Mouse (Mus musculus): Measurements from ENCODE around the gene Olfr1438-ps1. TPM values are rescaled to one million over a fixed set of nuclear protein-coding genes. Genes with fewer than 3 reads are reported as not detected.
"Not testable (repeated sequence)": the region's sequence is repeated elsewhere in the genome, so short reads cannot be mapped to it uniquely, and the experiment has no call there.

Gene Olfr1438-ps1
- not detected in 2 replicates for polyA plus RNA-seq (2012; rRNA removed)

DNA sequence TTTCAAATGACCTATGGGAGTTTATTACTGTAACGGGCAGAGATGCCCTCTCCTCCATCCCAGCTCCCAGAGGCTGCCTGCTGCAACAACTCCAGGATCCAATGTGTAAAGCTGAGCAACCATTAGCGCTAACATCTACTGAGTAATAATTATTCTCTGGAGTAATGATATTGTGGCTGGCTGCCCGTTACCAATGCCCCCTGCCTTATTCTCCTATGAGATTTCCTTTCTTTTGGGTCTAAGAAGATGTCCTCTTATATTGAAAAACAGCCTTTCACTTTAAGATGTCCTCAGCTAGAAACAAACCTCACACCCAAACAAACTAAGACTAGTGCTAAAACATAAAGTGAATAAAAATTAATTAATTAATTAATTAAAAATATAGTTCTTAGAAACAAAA is at the start of gene Olfr1438-ps1:
TSS of gene Olfr1438-ps1 (minus strand) at position 101 of the 400 bp plus-strand sequence.
- no peak for DNase-seq (ENCODE audit: low read depth, low spot score)
- WGBS: 75% methylated on average over 3 of the region's 3 CpGs

DNA sequence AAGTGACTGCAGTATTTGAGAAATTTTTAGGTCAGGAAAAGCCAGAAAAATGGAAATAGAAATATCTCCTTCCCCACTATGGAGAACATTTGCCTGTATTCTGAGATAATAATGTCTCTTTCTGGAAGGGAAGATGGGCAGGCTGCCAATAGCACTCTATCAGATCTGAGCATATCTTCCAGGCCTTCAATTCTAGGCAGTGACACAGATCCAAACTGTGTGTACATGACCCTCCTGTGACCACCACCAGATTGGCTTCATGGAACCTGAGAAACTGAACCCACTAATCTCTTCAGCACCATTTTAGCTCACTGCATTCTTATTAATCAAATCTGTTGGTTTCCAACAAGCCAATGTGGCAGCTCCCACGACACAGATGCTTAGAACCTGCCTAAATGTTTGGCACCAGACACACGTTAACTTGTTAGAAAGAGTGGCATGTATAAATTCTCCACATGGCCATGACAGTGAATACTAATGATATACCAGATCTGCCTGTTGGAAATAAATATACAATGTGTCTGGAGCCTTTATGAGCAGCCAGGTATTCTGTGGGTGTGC is 38.8 kb upstream of the Olfr1438-ps1 start:
- 58% methylated on average over 2 of the region's 2 CpGs for WGBS
- no peak for DNase-seq (ENCODE audit: low read depth, low spot score)

DNA sequence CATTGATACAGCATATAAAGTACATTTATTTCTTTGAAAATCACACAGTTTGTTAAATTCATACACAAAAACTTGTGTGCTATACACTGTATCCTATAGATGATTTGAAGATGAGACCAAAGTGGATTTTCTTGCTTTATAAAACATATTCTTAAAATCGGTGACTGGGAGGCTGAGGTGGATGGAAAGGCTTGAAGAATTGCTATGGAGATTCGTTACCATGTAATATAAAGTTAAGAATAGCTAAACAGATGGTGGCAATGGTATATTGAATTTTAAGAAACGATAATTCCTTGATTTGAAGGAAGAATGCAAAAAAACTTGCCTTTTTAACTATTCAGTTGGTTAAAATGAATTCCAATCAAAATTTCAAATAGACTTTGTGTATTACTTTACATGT is 37.3 kb upstream of the Olfr1438-ps1 start:
- no peak for DNase-seq (ENCODE audit: low read depth, low spot score)
- 67% methylated on average over 3 of the region's 3 CpGs for WGBS

GRCm38 (mm10) chr19:12325001-12325400 is 10.7 kb downstream of the Olfr1438-ps1 start, which contains the start of gene Olfr1437:
TSS of gene Olfr1437 (minus strand) at chr19:12325101.
- 91% methylated on average over 2 of the region's 2 CpGs for WGBS
- DNase-seq (ENCODE audit: low read depth, low spot score): no peak

DNA sequence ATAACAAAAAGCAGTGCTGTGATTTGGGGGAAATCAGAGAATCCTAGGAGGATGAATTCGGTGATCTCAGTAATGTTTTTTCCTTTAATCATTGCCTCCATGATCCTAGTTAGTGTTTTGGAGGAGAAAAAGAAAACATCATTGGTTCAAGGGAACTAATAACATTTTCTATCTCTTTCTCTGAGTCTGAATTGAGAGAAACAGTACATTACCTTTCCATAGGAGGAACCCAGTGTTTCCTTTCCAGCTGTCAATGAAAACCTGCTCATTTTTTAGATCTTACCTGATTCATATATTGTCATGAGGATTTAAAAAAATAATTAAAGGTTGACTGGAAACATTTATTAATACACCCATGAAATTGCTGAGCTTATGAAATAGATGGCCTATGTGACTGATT is 36.7 kb downstream of the Olfr1438-ps1 start, which contains the start of gene Olfr1436:
TSS of gene Olfr1436 (minus strand) at position 101 of the 400 bp plus-strand sequence.
- not testable (repeated sequence) for DNase-seq (ENCODE audit: low read depth, low spot score)
- WGBS: 65% methylated on average over 1 of the region's 1 CpGs

DNA sequence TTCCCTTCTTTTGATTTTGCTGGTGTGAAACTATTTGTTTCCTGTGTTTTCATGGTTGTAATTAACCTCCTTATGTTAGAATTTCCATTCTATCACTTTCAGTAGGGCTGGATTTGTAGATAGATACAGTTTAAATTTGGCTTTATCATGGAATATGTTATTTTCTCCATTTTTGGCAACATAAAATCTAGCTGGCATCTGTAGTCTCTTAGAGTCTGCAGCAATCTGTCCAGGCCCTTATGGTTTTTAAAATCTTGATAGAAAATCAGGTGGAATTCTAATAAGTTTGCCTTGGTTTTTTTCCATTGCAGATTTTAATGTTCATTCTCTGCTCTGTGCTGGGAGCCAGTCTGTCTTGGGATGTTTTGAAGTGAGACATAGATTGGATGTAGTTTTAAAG is 42.7 kb downstream of the Olfr1438-ps1 start:
- DNase-seq (ENCODE audit: low read depth, low spot score): no peak

DNA sequence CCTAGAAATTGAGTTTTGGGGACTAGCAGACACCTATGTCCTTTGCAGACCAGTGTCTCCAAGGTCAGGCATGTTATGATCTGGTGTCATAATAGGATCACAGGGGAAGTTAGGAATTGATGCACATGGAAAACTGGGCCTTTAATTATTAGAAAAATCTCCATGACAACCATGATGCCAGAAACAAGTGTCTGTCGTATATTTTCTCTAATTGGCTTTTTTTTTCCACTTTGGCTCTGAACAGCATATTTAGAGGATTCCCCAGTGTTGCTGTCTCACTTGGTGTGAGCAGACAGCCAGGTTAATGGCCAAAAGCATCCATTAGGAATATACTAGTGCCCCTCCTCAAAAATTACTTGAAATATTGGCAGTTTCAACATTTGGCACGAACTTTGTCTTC is 56.2 kb downstream of the Olfr1438-ps1 start, which contains the start of gene Olfr1434:
TSS of gene Olfr1434 (plus strand) at position 301 of the 400 bp plus-strand sequence.
- 66% methylated on average over 2 of the region's 2 CpGs for WGBS
- DNase-seq (ENCODE audit: low read depth, low spot score): no peak

Other genes starting within 250 kb of the Olfr1438-ps1 start
- gene Olfr1426, start 243.9 kb downstream of the Olfr1438-ps1 start, polyA plus RNA-seq (2012; rRNA removed): not detected in 2 replicates
- not detected in 2 replicates for gene Olfr1427, start 232.6 kb downstream of the Olfr1438-ps1 start, polyA plus RNA-seq (2012; rRNA removed)
- gene Olfr1428, start 220.0 kb downstream of the Olfr1438-ps1 start, polyA plus RNA-seq (2012; rRNA removed): not detected in 2 replicates
- gene Olfr76, start 212.7 kb downstream of the Olfr1438-ps1 start, polyA plus RNA-seq (2012; rRNA removed): not detected in 2 replicates
- gene Olfr1555-ps1, start 165.8 kb downstream of the Olfr1438-ps1 start, polyA plus RNA-seq (2012; rRNA removed): not detected in 2 replicates
- not detected in 2 replicates for gene Olfr1431, start 135.3 kb downstream of the Olfr1438-ps1 start, polyA plus RNA-seq (2012; rRNA removed)
- not detected in 2 replicates for gene Olfr1432, start 103.3 kb downstream of the Olfr1438-ps1 start, polyA plus RNA-seq (2012; rRNA removed)
- gene Olfr262, start 94.3 kb downstream of the Olfr1438-ps1 start, polyA plus RNA-seq (2012; rRNA removed): not detected in 2 replicates
- not detected in 2 replicates for gene Olfr235, start 74.9 kb downstream of the Olfr1438-ps1 start, polyA plus RNA-seq (2012; rRNA removed)
- gene Olfr1434, start 56.1 kb downstream of the Olfr1438-ps1 start, polyA plus RNA-seq (2012; rRNA removed): not detected in 2 replicates
- not detected in 2 replicates for gene Olfr1436, start 36.8 kb downstream of the Olfr1438-ps1 start, polyA plus RNA-seq (2012; rRNA removed)
- not detected in 2 replicates for gene Olfr1437, start 10.8 kb downstream of the Olfr1438-ps1 start, polyA plus RNA-seq (2012; rRNA removed)
- not detected in 2 replicates for gene Olfr1440, start 51.4 kb upstream of the Olfr1438-ps1 start, polyA plus RNA-seq (2012; rRNA removed)
- not detected in 2 replicates for gene Olfr1441, start 81.5 kb upstream of the Olfr1438-ps1 start, polyA plus RNA-seq (2012; rRNA removed)
- not detected in 2 replicates for gene Pfpl, start 92.0 kb upstream of the Olfr1438-ps1 start, polyA plus RNA-seq (2012; rRNA removed)
- gene Mpeg1, start 124.9 kb upstream of the Olfr1438-ps1 start, polyA plus RNA-seq (2012; rRNA removed): 7.9 and 17.8 TPM in 2 replicates
- 10.3 and 13.1 TPM in 2 replicates for gene Dtx4, start 165.5 kb upstream of the Olfr1438-ps1 start, polyA plus RNA-seq (2012; rRNA removed)
- 2.2 and 2.8 TPM in 2 replicates for gene Fam111a, start 209.8 kb upstream of the Olfr1438-ps1 start, polyA plus RNA-seq (2012; rRNA removed)